ENCODE assay signal across 1 mouse cellular context in the genomic region with DNA sequence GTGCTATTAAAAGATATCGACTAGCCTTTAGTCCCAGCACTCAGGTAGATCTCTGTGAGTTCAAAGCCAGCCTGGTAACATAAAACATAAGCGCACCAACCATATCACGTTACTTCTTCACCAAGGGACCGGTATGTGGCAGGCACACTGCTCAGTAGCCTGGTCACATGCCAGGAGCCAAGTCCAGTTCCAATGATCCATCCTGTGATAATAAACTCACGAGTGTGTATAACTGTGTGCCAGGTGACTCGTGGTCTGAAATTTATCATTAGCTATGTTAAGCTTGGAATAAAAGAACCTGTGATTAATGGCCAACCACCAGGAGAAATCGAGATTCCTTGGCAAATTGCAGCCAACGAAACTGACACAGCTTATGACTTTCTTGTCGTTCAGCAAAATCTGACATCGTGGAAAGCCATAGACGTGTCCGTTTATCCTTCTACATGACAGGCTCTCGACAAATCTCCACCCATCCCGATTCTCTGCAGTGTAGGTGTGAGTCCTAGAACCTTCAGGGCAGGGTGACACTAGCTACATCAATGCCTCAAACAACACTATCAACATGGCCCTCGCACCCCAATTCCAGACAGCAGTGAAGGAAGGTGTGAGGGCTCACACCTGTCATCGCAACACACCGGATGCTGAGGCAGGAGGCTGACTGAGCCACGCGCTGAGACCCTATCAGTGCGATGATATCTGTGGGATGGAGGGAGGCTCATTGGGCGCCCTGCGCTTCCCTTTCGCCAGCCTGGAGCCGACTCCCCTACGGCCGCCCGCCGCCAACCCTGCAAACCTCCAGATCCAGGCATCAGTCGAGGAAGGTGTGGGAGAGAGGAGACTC.
A peak's percentile ranks its signal among the peaks of the same experiment; 100 is the strongest.
TF ChIP-seq lines count a peak whose summit lies in the region.

No protein-coding gene starts in this region.

TF ChIP-seq in MEL, 35 proteins besides CTCF, POLR2A, EP300 and RAD21:
- TF ChIP-seq BHLHE40 (IDR thresholded peaks at IDR 0.05; ENCODE audit: borderline replicate concordance, low read depth, low read length) (peak; percentile 32; the same call in 1 of the 2 replicates), CHD2 (IDR thresholded peaks at IDR 0.05; ENCODE audit: low read length) (no peak), GATA1 (IDR thresholded peaks at IDR 0.05; ENCODE audit: low read depth, low read length) (peak; percentile 21; the same call in 1 of the 2 replicates), MAX (IDR thresholded peaks at IDR 0.05; ENCODE audit: low read length) (peak; percentile 80)
